Mouse (Mus musculus): ENCODE results near the gene Cdh12.
"Not testable (repeated sequence)": the region's sequence is repeated elsewhere in the genome, so short reads cannot be mapped to it uniquely, and the experiment has no call there.

Cdh12 gene

GRCm38 (mm10) chr15:20448861-20449663 lies at the start of gene Cdh12:
TSS of gene Cdh12 (plus strand) at chr15:20449265.
- no peak for DNase-seq (ENCODE audit: low spot score)

- DNase-seq (ENCODE audit: low spot score): no peak
Observed at GRCm38 (mm10) chr15:20403596-20403995, 45.5 kb upstream of the Cdh12 start.

GRCm38 (mm10) chr15:20413397-20413796 lies 35.7 kb upstream of the Cdh12 start:
- DNase-seq (ENCODE audit: low spot score): no peak

- DNase-seq (ENCODE audit: low spot score): no peak
Observed at GRCm38 (mm10) chr15:20436356-20436755, 12.7 kb upstream of the Cdh12 start.

GRCm38 (mm10) chr15:20450558-20450957 lies 1.5 kb downstream of the Cdh12 start:
- DNase-seq (ENCODE audit: low spot score): no peak

GRCm38 (mm10) chr15:20458508-20458907 lies 9.4 kb downstream of the Cdh12 start:
- no peak for DNase-seq (ENCODE audit: low spot score)

- no peak for DNase-seq (ENCODE audit: low spot score)
Observed at GRCm38 (mm10) chr15:20462500-20462899, 13.4 kb downstream of the Cdh12 start.

- DNase-seq (ENCODE audit: low spot score): no peak
Observed at GRCm38 (mm10) chr15:20463601-20464000, 14.5 kb downstream of the Cdh12 start.

GRCm38 (mm10) chr15:20550979-20551378 lies 101.9 kb downstream of the Cdh12 start:
- DNase-seq (ENCODE audit: low spot score): no peak

- DNase-seq (ENCODE audit: low spot score): no peak
Observed at GRCm38 (mm10) chr15:20571012-20571411, 121.9 kb downstream of the Cdh12 start.

- no peak for DNase-seq (ENCODE audit: low spot score)
Observed at GRCm38 (mm10) chr15:20582567-20583075, 133.6 kb downstream of the Cdh12 start.

- DNase-seq (ENCODE audit: low spot score): no peak
Observed at GRCm38 (mm10) chr15:20591599-20591998, 142.5 kb downstream of the Cdh12 start.

GRCm38 (mm10) chr15:20605751-20606150 lies 156.7 kb downstream of the Cdh12 start:
- DNase-seq (ENCODE audit: low spot score): not testable (repeated sequence)

GRCm38 (mm10) chr15:20634593-20634992 lies 185.5 kb downstream of the Cdh12 start:
- no peak for DNase-seq (ENCODE audit: low spot score)

GRCm38 (mm10) chr15:20639155-20639554 lies 190.1 kb downstream of the Cdh12 start:
- DNase-seq (ENCODE audit: low spot score): no peak

- DNase-seq (ENCODE audit: low spot score): no peak
Observed at GRCm38 (mm10) chr15:20642905-20643414, 193.9 kb downstream of the Cdh12 start.

GRCm38 (mm10) chr15:20660221-20660620 lies 211.2 kb downstream of the Cdh12 start:
- DNase-seq (ENCODE audit: low spot score): no peak

- DNase-seq (ENCODE audit: low spot score): no peak
Observed at GRCm38 (mm10) chr15:20666650-20667049, 217.6 kb downstream of the Cdh12 start, which contains the start of gene Acot10. TSS of gene Acot10 (minus strand) at chr15:20666750.

- no peak for DNase-seq (ENCODE audit: low spot score)
Observed at GRCm38 (mm10) chr15:20667350-20667749, 218.3 kb downstream of the Cdh12 start.

- no peak for DNase-seq (ENCODE audit: low spot score)
Observed at GRCm38 (mm10) chr15:20667989-20668388, 218.9 kb downstream of the Cdh12 start.

GRCm38 (mm10) chr15:20669507-20669906 lies 220.4 kb downstream of the Cdh12 start:
- not testable (repeated sequence) for DNase-seq (ENCODE audit: low spot score)

- DNase-seq (ENCODE audit: low spot score): no peak
Observed at GRCm38 (mm10) chr15:20682719-20683118, 233.7 kb downstream of the Cdh12 start.

GRCm38 (mm10) chr15:20684200-20684599 lies 235.1 kb downstream of the Cdh12 start:
- DNase-seq (ENCODE audit: low spot score): no peak

Measured in c-Kit-positive CD71-positive TER-119-positive erythroid progenitor cells, embryonic 14.5 days (primary cell).